Mouse (Mus musculus): ENCODE results near the gene Hist1h2bh. TPM values are rescaled to one million over a fixed set of nuclear protein-coding genes. Genes with fewer than 3 reads are reported as not detected.

Hist1h2bh gene
- polyA plus RNA-seq, 1 experiment from 2014 or later: 0.69 TPM

GRCm38 (mm10) chr13:23497656-23498321 lies 45.4 kb downstream of the Hist1h2bh start:
- Histone ChIP-seq H3K36me3 (no peaks in the 10 kb centered on the region), H3K4me1 (peaks cover 39% of the 10 kb centered on the region), H3K27me3 (ENCODE audit: low read depth, poor library complexity, severe bottlenecking) (0 out of 2 replicates have a peak, but pooled peaks cover 1% of the 10 kb centered on the region), H3K27ac (peak overlapping the region; percentile 79; the same call in 1 of the 2 replicates), H3K4me3 (peak overlapping the region; percentile 52), H3K9me3 (replicated peaks) (no peaks in the 10 kb centered on the region)
- under 1% methylated on average over 19 of the region's 19 CpGs for WGBS
- peak; percentile 69 for DNase-seq (ENCODE audit: low spot score)

GRCm38 (mm10) chr13:23495526-23495925 lies 47.7 kb downstream of the Hist1h2bh start:
- WGBS: 78% methylated on average over 6 of the region's 6 CpGs
- H3K36me3 ChIP-seq: no peaks in the 10 kb centered on the region

DNA sequence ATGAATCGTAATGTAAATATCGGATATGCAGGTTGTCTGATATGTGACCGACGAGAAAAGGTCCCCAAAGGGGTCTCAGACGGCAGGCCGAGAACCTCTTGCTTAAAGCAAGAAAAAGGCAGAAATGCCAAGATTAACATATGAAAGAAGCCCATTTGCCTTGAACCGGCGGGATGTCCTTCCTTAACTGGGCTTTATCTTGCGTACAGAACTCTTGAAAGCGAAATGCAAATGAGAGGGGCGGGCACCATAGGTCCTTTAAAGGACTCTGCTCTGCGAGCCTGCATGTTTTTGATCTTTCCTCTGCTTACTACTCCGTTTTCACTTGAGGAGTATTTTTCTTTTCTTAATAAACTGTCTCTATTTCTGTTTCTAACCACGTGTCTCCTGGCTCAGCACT lies 51.2 kb downstream of the Hist1h2bh start:
- DNase-seq (ENCODE audit: low spot score): no peak
- no peak overlapping the region for H3K27ac ChIP-seq

More at GRCm38 (mm10) chr13:23495526-23495925, 47.7 kb downstream of the Hist1h2bh start:
- no peak for DNase-seq (ENCODE audit: low spot score)
- peaks cover 27% of the 10 kb centered on the region for H3K4me1 ChIP-seq
- H3K27me3 ChIP-seq (ENCODE audit: low read depth, poor library complexity, severe bottlenecking): 0 out of 2 replicates have a peak, but pooled peaks cover 3% of the 10 kb centered on the region
- H3K9me3 ChIP-seq (replicated peaks): no peaks in the 10 kb centered on the region
- no peak overlapping the region for H3K27ac ChIP-seq
- no peak overlapping the region for H3K4me3 ChIP-seq

More for the DNA sequence above, 51.2 kb downstream of the Hist1h2bh start:
- Histone ChIP-seq H3K36me3 (no peaks in the 10 kb centered on the region), H3K27me3 (ENCODE audit: low read depth, poor library complexity, severe bottlenecking) (0 out of 2 replicates have a peak, but pooled peaks cover 3% of the 10 kb centered on the region), H3K9me3 (replicated peaks) (no peaks in the 10 kb centered on the region), H3K4me3 (peak overlapping the region; percentile 45), H3K4me1 (peaks cover 15% of the 10 kb centered on the region)
- WGBS: 7% methylated on average over 14 of the region's 14 CpGs

Small RNA genes within 50 kb of the gene (microRNA-seq; reads per million reads assigned to microRNA genes)
- gene Gm44297: not detected
- not detected for gene Gm44359
- gene Gm44394: not detected
- gene n-TStga1: 3.5 reads per million, percentile 4 among the genes with 10 or more reads in this experiment

Other genes starting within 250 kb of the Hist1h2bh start
- 55.7 and 69.0 TPM in 2 replicates for gene Zfp322a, start 174.2 kb downstream of the Hist1h2bh start, polyA plus RNA-seq (2016; fragmentation: Nextera tagmentation; extraction: Ambion mirVana)
- gene Abt1, start 119.5 kb downstream of the Hist1h2bh start, polyA plus RNA-seq (2016; fragmentation: Nextera tagmentation; extraction: Ambion mirVana): 16.9 and 17.1 TPM in 2 replicates
- gene Btn1a1, start 77.5 kb downstream of the Hist1h2bh start, polyA plus RNA-seq (2016; fragmentation: Nextera tagmentation; extraction: Ambion mirVana): 0.08 and 0.10 TPM in 2 replicates
- 0.99 and 1.9 TPM in 2 replicates for gene Btn2a2, start 54.5 kb downstream of the Hist1h2bh start, polyA plus RNA-seq (2016; fragmentation: Nextera tagmentation; extraction: Ambion mirVana)
- 2.4 and 4.5 TPM in 2 replicates for gene Hist1h4h, start 12.3 kb downstream of the Hist1h2bh start, polyA plus RNA-seq (2016; fragmentation: Nextera tagmentation; extraction: Ambion mirVana)
- gene Hist1h2af, start 9.5 kb downstream of the Hist1h2bh start, polyA plus RNA-seq (2016; fragmentation: Nextera tagmentation; extraction: Ambion mirVana): 8.0 and 11.7 TPM in 2 replicates
- 4.7 and 5.3 TPM in 2 replicates for gene Hist1h3g, start 8.0 kb downstream of the Hist1h2bh start, polyA plus RNA-seq (2016; fragmentation: Nextera tagmentation; extraction: Ambion mirVana)
- gene Hist1h3f, start 660 bp upstream of the Hist1h2bh start, polyA plus RNA-seq (2016; fragmentation: Nextera tagmentation; extraction: Ambion mirVana): 1.3 and 1.4 TPM in 2 replicates
- 0.73 and 1.3 TPM in 2 replicates for gene Hist1h4f, start 8.3 kb upstream of the Hist1h2bh start, polyA plus RNA-seq (2016; fragmentation: Nextera tagmentation; extraction: Ambion mirVana)
- gene Hist1h1d, start 9.9 kb upstream of the Hist1h2bh start, polyA plus RNA-seq (2016; fragmentation: Nextera tagmentation; extraction: Ambion mirVana): 0.59 and 0.67 TPM in 2 replicates
- gene Hist1h3e, start 19.0 kb upstream of the Hist1h2bh start, polyA plus RNA-seq (2016; fragmentation: Nextera tagmentation; extraction: Ambion mirVana): 5.6 and 7.8 TPM in 2 replicates
- gene Hist1h2ae, start 27.8 kb upstream of the Hist1h2bh start, polyA plus RNA-seq (2016; fragmentation: Nextera tagmentation; extraction: Ambion mirVana): 109 and 113 TPM in 2 replicates
- gene Hist1h2bg, start 28.0 kb upstream of the Hist1h2bh start, polyA plus RNA-seq (2016; fragmentation: Nextera tagmentation; extraction: Ambion mirVana): 7.3 and 8.1 TPM in 2 replicates
- gene Hist1h2bf, start 30.8 kb upstream of the Hist1h2bh start, polyA plus RNA-seq (2016; fragmentation: Nextera tagmentation; extraction: Ambion mirVana): 2.4 and 3.5 TPM in 2 replicates
- 1.3 and 3.9 TPM in 2 replicates for gene Hist1h2ad, start 31.0 kb upstream of the Hist1h2bh start, polyA plus RNA-seq (2016; fragmentation: Nextera tagmentation; extraction: Ambion mirVana)
- 7.7 and 9.6 TPM in 2 replicates for gene Hist1h3d, start 32.4 kb upstream of the Hist1h2bh start, polyA plus RNA-seq (2016; fragmentation: Nextera tagmentation; extraction: Ambion mirVana)
- gene Hist1h4d, start 38.2 kb upstream of the Hist1h2bh start, polyA plus RNA-seq (2016; fragmentation: Nextera tagmentation; extraction: Ambion mirVana): 109 and 120 TPM in 2 replicates
- 2.3 and 4.2 TPM in 2 replicates for gene Hist1h2be, start 77.7 kb upstream of the Hist1h2bh start, polyA plus RNA-seq (2016; fragmentation: Nextera tagmentation; extraction: Ambion mirVana)
- 19.6 and 20.6 TPM in 2 replicates for gene Hist1h1e, start 79.2 kb upstream of the Hist1h2bh start, polyA plus RNA-seq (2016; fragmentation: Nextera tagmentation; extraction: Ambion mirVana)
- 0.60 and 0.98 TPM in 2 replicates for gene Hist1h2ac, start 140.6 kb upstream of the Hist1h2bh start, polyA plus RNA-seq (2016; fragmentation: Nextera tagmentation; extraction: Ambion mirVana)
- 16.9 and 17.0 TPM in 2 replicates for gene Hist1h2bc, start 140.8 kb upstream of the Hist1h2bh start, polyA plus RNA-seq (2016; fragmentation: Nextera tagmentation; extraction: Ambion mirVana)
- gene Hist1h1t, start 152.4 kb upstream of the Hist1h2bh start, polyA plus RNA-seq (2016; fragmentation: Nextera tagmentation; extraction: Ambion mirVana): 0.26 TPM in 1 of 2 replicates, not detected in the other
- gene Hist1h4c, start 155.1 kb upstream of the Hist1h2bh start, polyA plus RNA-seq (2016; fragmentation: Nextera tagmentation; extraction: Ambion mirVana): 6.4 and 6.5 TPM in 2 replicates
- gene Hfe, start 167.5 kb upstream of the Hist1h2bh start, polyA plus RNA-seq (2016; fragmentation: Nextera tagmentation; extraction: Ambion mirVana): 1.6 and 2.0 TPM in 2 replicates
- 8.6 and 11.8 TPM in 2 replicates for gene Hist1h1c, start 195.4 kb upstream of the Hist1h2bh start, polyA plus RNA-seq (2016; fragmentation: Nextera tagmentation; extraction: Ambion mirVana)
- gene Hist1h3c, start 202.2 kb upstream of the Hist1h2bh start, polyA plus RNA-seq (2016; fragmentation: Nextera tagmentation; extraction: Ambion mirVana): 9.6 TPM in 2 replicates
- gene Hist1h2bb, start 203.3 kb upstream of the Hist1h2bh start, polyA plus RNA-seq (2016; fragmentation: Nextera tagmentation; extraction: Ambion mirVana): 3.5 and 3.7 TPM in 2 replicates
- gene Hist1h2ab, start 207.7 kb upstream of the Hist1h2bh start, polyA plus RNA-seq (2016; fragmentation: Nextera tagmentation; extraction: Ambion mirVana): 55.9 and 60.6 TPM in 2 replicates
- 6.3 and 9.7 TPM in 2 replicates for gene Hist1h3b, start 208.9 kb upstream of the Hist1h2bh start, polyA plus RNA-seq (2016; fragmentation: Nextera tagmentation; extraction: Ambion mirVana)
- gene Hist1h4b, start 213.6 kb upstream of the Hist1h2bh start, polyA plus RNA-seq (2016; fragmentation: Nextera tagmentation; extraction: Ambion mirVana): 4.4 and 5.9 TPM in 2 replicates
- gene Hist1h4a, start 217.8 kb upstream of the Hist1h2bh start, polyA plus RNA-seq (2016; fragmentation: Nextera tagmentation; extraction: Ambion mirVana): 0.51 and 0.62 TPM in 2 replicates
- 3.0 and 5.3 TPM in 2 replicates for gene Hist1h3a, start 219.0 kb upstream of the Hist1h2bh start, polyA plus RNA-seq (2016; fragmentation: Nextera tagmentation; extraction: Ambion mirVana)
- 2.1 and 4.0 TPM in 2 replicates for gene Hist1h1a, start 220.3 kb upstream of the Hist1h2bh start, polyA plus RNA-seq (2016; fragmentation: Nextera tagmentation; extraction: Ambion mirVana)
- not detected in 2 replicates for gene Trim38, start 226.5 kb upstream of the Hist1h2bh start, polyA plus RNA-seq (2016; fragmentation: Nextera tagmentation; extraction: Ambion mirVana)